Mouse (Mus musculus): ENCODE measurements around the gene Mgarp.

DNA sequence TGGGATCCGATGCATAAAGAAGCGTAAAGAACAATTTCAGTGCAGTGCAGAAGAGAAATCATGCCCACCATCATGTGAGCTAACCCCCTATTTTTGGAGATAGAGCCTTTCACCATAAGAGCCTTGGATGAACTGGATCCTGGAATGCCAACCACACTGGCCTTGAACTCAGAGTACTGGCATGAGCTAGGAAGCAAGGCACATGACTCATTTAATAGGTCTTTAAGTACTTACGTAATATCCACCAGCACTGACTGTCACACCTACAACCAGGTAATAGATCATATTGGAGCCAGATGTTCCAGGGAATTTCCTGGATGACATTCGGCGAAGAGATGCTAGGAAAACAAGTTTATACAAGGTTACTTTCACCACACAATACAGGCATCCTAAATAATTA lies 4.9 kb downstream of the Mgarp start:
- no peak for TF ChIP-seq CTCF (IDR thresholded peaks at IDR 0.05; ENCODE audit: control insufficient read depth, insufficient read depth, insufficient replicate concordance, low read depth, low read length)
- TF ChIP-seq POLR2A (IDR thresholded peaks at IDR 0.05; ENCODE audit: control insufficient read depth, low read depth, low read length), result no peak

Measured in testis, adult 2 months (tissue).